Mouse (Mus musculus): ENCODE data around the gene Plekhg4.

DNA sequence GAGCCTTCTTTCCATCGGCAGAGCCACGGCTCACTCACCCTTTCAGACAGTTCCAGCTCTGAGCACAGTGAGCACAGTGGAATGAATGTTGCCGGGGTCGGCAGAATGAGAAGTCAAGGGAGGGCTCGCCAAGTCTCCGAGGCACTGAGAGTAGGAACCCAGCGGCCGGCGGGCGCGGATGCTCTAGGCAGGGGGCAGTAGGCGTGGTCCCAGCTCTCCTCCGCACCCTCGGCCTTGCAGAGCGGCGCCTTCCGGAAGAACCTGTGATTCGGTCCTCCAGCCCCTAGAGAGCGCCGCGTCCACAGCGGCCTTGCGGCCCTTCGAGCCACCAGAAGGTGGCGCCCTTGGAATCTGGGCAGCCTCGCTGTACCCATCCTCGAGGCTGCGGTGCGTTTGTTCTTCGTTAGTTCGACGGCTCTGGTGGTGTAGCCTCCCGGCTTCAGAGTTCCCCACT, 1.5 kb downstream of the Plekhg4 start:
- TF ChIP-seq CTCF (IDR thresholded peaks at IDR 0.05; ENCODE audit: low read depth) (peak; percentile 73), EP300 (IDR thresholded peaks at IDR 0.05; ENCODE audit: low read depth) (no peak)

All from liver, postnatal 0 days (tissue).